Mouse (Mus musculus) forebrain, postnatal 0 days (tissue): ENCODE measurements around the gene Gm38100. TPM values are rescaled to one million over a fixed set of nuclear protein-coding genes. Genes with fewer than 3 reads are reported as not detected.

ENCODE experiments used
- ATAC-seq: fragments of 200-750 bp; cut with Nextera tagmentation; 2 replicates; pipeline ENCODE4 v1.8.0; 2017; ENCODE audit warnings: mild to moderate bottlenecking, moderate library complexity
- DNase-seq: peaks from one replicate; pipeline ENCODE4 v3.0.0-alpha.2; 2015
- H3K27ac ChIP-seq: fragments of 300-500 bp; sonication (generic); 2 replicates; pipeline ENCODE4 v1.5.1; 2014; ENCODE audit warnings: low read depth, mild to moderate bottlenecking, antibody characterized with exemption, low read length, moderate library complexity, mixed read lengths
- H3K27me3 ChIP-seq: fragments of 300-500 bp; sonication (generic); 2 replicates; pipeline ENCODE4 v1.6.1; 2014; ENCODE audit warnings: mild to moderate bottlenecking, low read length, mixed read lengths; ENCODE audit not compliant: insufficient read depth
- H3K36me3 ChIP-seq: fragments of 300-500 bp; sonication (generic); 2 replicates; pipeline ENCODE4 v1.6.1; 2014; ENCODE audit warnings: mild to moderate bottlenecking, moderate library complexity; ENCODE audit not compliant: insufficient read depth
- H3K4me1 ChIP-seq: fragments of 300-500 bp; sonication (generic); 2 replicates; pipeline ENCODE4 v1.6.1; 2014; ENCODE audit warnings: antibody characterized with exemption; ENCODE audit not compliant: insufficient read depth
- H3K4me2 ChIP-seq: fragments of 300-500 bp; sonication (generic); 2 replicates; pipeline ENCODE4 v1.6.1; 2014; ENCODE audit warnings: low read depth, mild to moderate bottlenecking, moderate library complexity
- H3K4me3 ChIP-seq: fragments of 300-500 bp; sonication (generic); 2 replicates; pipeline ENCODE4 v1.5.1; 2014; ENCODE audit warnings: low read depth, low read length, mixed read lengths
- H3K9ac ChIP-seq: fragments of 300-500 bp; sonication (generic); 2 replicates; pipeline ENCODE4 v1.6.1; 2014; ENCODE audit warnings: mild to moderate bottlenecking
- H3K9me3 ChIP-seq: fragments of 300-500 bp; sonication (generic); 2 replicates; pipeline ENCODE4 v1.6.1; 2016; ENCODE audit warnings: low read length
- CTCF ChIP-seq: sonication (generic); IDR thresholded peaks from 2 replicates; pipeline ENCODE4 v1.5.1; 2016; ENCODE audit warnings: antibody characterized with exemption, control low read depth, low read depth
- WGBS: fragments of 180-500 bp; shearing (Covaris S2); extraction: QIAGEN DNeasy Blood & Tissue Kit; methylation state at CpG from one replicate; pipeline ENCODE4 v1.1.7; 2014; 5-methylcytosine and 5-hydroxymethylcytosine counted together
- polyA plus RNA-seq: library from polyadenylated mRNA; unstranded; fragments of >200 nt; fragmentation: Nextera tagmentation; extraction: Ambion mirVana; gene quantifications from 2 replicates; pipeline ENCODE4 v1.2.1, GENCODE M21; 2015
- total RNA-seq: library from RNA; depleted of rRNA; stranded (reverse); fragments of >200 nt; gene quantifications from 2 replicates; pipeline ENCODE4 v1.2.3, GENCODE M21; 2014; rRNA removed

Gm38100 gene
- total RNA-seq: not detected in 2 replicates
- polyA plus RNA-seq: not detected in 2 replicates

GRCm38 (mm10) chr1:175920029-175920428 lies at the start of gene Gm38100:
Gm38100 (plus strand) TSS chr1:175920329.
- H3K9me3 ChIP-seq: no peaks in the 10 kb centered on the region
- no peak for TF ChIP-seq CTCF
- no peaks in the 10 kb centered on the region for H3K27me3 ChIP-seq
- H3K36me3 ChIP-seq: no peaks in the 10 kb centered on the region
- H3K4me1 ChIP-seq: no peaks in the 10 kb centered on the region
- H3K4me3 ChIP-seq: no peak within 1 kb of the TSS
- no peak for ATAC-seq
- no peak within 1 kb of the TSS for H3K4me2 ChIP-seq
- no peak within 1 kb of the TSS for H3K9ac ChIP-seq
- WGBS: 94% methylated on average over 9 of the region's 9 CpGs
- H3K27ac ChIP-seq: no peak within 1 kb of the TSS
- no peak for DNase-seq

GRCm38 (mm10) chr1:175870716-175871115 lies 49.4 kb upstream of the Gm38100 start:
- Histone ChIP-seq H3K27ac (no peak overlapping the region), H3K36me3 (no peaks in the 10 kb centered on the region), H3K4me2 (no peak overlapping the region), H3K4me3 (no peak overlapping the region), H3K9ac (no peak overlapping the region), H3K27me3 (no peaks in the 10 kb centered on the region), H3K9me3 (no peaks in the 10 kb centered on the region), H3K4me1 (no peaks in the 10 kb centered on the region)
- DNase-seq (no peak), ATAC-seq (no peak)
- WGBS: 56% methylated on average over 3 of the region's 3 CpGs
- no peak for TF ChIP-seq CTCF

GRCm38 (mm10) chr1:175872028-175872816 lies 47.9 kb upstream of the Gm38100 start:
- no peaks in the 10 kb centered on the region for H3K4me1 ChIP-seq
- TF ChIP-seq CTCF: no peak
- H3K4me3 ChIP-seq: no peak overlapping the region
- 75% methylated on average over 6 of the region's 6 CpGs for WGBS
- no peaks in the 10 kb centered on the region for H3K27me3 ChIP-seq
- DNase-seq: no peak
- no peak for ATAC-seq
- H3K4me2 ChIP-seq: no peak overlapping the region
- no peaks in the 10 kb centered on the region for H3K36me3 ChIP-seq
- no peak overlapping the region for H3K9ac ChIP-seq
- H3K9me3 ChIP-seq: no peaks in the 10 kb centered on the region
- no peak overlapping the region for H3K27ac ChIP-seq

GRCm38 (mm10) chr1:175880453-175881296 lies 39.5 kb upstream of the Gm38100 start, which contains the start of gene Exo1:
Exo1 (plus strand) TSS chr1:175880581.
- Histone ChIP-seq H3K4me3 (peak within 1 kb of the TSS; percentile 69), H3K4me1 (no peaks in the 10 kb centered on the region), H3K27ac (peak within 1 kb of the TSS; percentile 81), H3K36me3 (no peaks in the 10 kb centered on the region), H3K9ac (peak within 1 kb of the TSS; percentile 77), H3K4me2 (peak within 1 kb of the TSS; percentile 74), H3K27me3 (no peaks in the 10 kb centered on the region), H3K9me3 (no peaks in the 10 kb centered on the region)
- ATAC-seq: peak; percentile 99
- no peak for TF ChIP-seq CTCF
- DNase-seq: peak; percentile 91
- under 1% methylated on average over 65 of the region's 66 CpGs for WGBS

GRCm38 (mm10) chr1:175883398-175883797 lies 36.7 kb upstream of the Gm38100 start:
- ATAC-seq (no peak), DNase-seq (no peak)
- H3K27ac ChIP-seq: no peak overlapping the region
- no peaks in the 10 kb centered on the region for H3K9me3 ChIP-seq
- no peaks in the 10 kb centered on the region for H3K27me3 ChIP-seq
- no peak overlapping the region for H3K4me2 ChIP-seq
- H3K9ac ChIP-seq: no peak overlapping the region
- no peaks in the 10 kb centered on the region for H3K36me3 ChIP-seq
- no peak for TF ChIP-seq CTCF
- WGBS: 61% methylated on average over 3 of the region's 3 CpGs
- H3K4me1 ChIP-seq: no peaks in the 10 kb centered on the region
- H3K4me3 ChIP-seq: no peak overlapping the region

- 89% methylated on average over 6 of the region's 6 CpGs for WGBS
- Histone ChIP-seq H3K4me1 (no peaks in the 10 kb centered on the region), H3K27ac (no peak overlapping the region), H3K9ac (no peak overlapping the region), H3K4me3 (no peak overlapping the region), H3K4me2 (no peak overlapping the region), H3K27me3 (no peaks in the 10 kb centered on the region), H3K9me3 (no peaks in the 10 kb centered on the region), H3K36me3 (no peaks in the 10 kb centered on the region)
- DNase-seq: no peak
- ATAC-seq: no peak
- no peak for TF ChIP-seq CTCF
These were observed 26.9 kb upstream of the Gm38100 start for GRCm38 (mm10) chr1:175893263-175893662.

- Histone ChIP-seq H3K9me3 (no peaks in the 10 kb centered on the region), H3K4me1 (no peaks in the 10 kb centered on the region), H3K36me3 (no peaks in the 10 kb centered on the region), H3K9ac (no peak overlapping the region), H3K27ac (no peak overlapping the region), H3K4me3 (no peak overlapping the region), H3K4me2 (no peak overlapping the region), H3K27me3 (no peaks in the 10 kb centered on the region)
- ATAC-seq (no peak), DNase-seq (no peak)
- WGBS: 95% methylated on average over 12 of the region's 12 CpGs
- TF ChIP-seq CTCF: no peak
These were observed 26.4 kb upstream of the Gm38100 start for GRCm38 (mm10) chr1:175893726-175894125.
